Mouse (Mus musculus): Measurements from ENCODE around the gene Dlgap4. TPM values are rescaled to one million over a fixed set of nuclear protein-coding genes. Genes with fewer than 3 reads are reported as not detected.

Gene Dlgap4
- total RNA-seq, 2 experiments from 2014 or later, result 13.8 to 35.2 TPM

DNA sequence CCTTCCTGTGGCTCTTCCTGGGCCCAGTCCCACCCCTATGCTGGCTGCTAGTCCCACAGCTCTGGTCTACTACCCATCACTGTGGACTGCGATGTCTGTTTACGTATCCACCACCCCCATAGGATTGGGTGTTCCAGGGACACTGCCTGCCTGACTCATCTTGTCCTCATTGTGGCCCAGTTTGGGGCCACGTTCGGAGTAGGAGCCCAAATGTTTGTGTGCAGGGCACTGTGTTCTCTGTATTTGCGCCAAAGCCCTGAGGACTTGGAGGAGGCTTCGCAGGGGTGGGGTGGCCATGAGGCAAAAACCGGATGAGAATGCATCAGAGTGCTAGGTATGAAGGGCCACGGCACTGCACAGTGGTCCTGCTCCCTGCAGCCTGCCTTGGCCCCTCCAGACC, 44.0 kb downstream of the Dlgap4 start:
- no peak for ATAC-seq (ENCODE audit: poor library complexity, severe bottlenecking)

DNA sequence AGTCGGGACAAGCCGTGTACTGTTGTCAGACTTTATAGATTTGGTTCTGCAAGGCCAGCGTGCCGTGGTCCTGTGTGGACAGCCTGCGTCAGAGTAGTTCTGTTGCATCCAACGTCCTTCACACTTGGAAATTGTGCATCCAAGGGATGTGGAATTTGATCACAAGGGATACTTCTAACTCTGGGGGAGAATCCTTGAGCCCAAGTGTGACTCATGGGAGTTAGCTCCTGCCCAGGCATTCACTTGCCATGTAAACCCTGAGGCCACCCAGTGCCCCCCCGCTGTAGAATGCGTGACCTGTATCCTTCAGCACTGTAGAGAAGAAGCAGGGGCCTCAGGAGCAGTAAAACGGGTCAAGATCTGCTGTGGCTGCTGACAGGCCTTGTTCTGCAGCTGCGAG, 44.7 kb downstream of the Dlgap4 start:
- no peak for ATAC-seq (ENCODE audit: poor library complexity, severe bottlenecking)

GRCm38 (mm10) chr2:156658751-156659150, 45.2 kb downstream of the Dlgap4 start:
- no peak for ATAC-seq (ENCODE audit: poor library complexity, severe bottlenecking)

- no peak for ATAC-seq (ENCODE audit: poor library complexity, severe bottlenecking)
These were observed 46.5 kb downstream of the Dlgap4 start for GRCm38 (mm10) chr2:156659981-156660380.

GRCm38 (mm10) chr2:156663162-156663561, 49.7 kb downstream of the Dlgap4 start:
- ATAC-seq (ENCODE audit: poor library complexity, severe bottlenecking), result no peak

- no peak for ATAC-seq (ENCODE audit: poor library complexity, severe bottlenecking)
These were observed 50.9 kb downstream of the Dlgap4 start for GRCm38 (mm10) chr2:156664407-156664806.

GRCm38 (mm10) chr2:156664993-156665518, 51.6 kb downstream of the Dlgap4 start:
- ATAC-seq (ENCODE audit: poor library complexity, severe bottlenecking), result no peak

DNA sequence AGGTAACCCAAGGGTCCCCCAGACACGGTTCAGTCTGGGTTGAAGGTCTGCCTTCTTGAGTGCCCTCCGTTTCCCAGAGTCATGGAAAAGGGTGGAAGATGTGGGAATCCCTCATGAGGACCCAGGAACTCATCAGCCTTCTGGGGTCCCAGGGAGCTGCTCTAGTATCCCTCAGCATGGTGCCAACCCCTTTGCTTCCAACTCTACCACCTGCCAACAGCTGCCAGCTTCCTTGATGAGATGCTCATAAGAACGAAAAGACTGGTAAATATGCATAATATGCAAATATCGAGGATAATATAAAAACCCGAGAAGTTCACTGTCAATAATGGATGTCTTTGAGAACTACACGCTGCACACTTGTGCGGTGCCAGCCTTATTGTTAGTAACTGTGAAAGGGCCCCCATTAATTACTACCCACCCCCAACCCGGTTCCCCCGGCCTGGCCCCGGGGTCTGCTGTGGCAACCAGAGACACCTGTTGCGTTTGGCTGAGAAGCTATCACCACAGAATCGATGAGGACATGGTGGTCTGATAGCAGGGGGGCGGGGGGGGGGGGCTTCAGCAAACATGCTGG, 52.2 kb downstream of the Dlgap4 start:
- no peak for ATAC-seq (ENCODE audit: poor library complexity, severe bottlenecking)

GRCm38 (mm10) chr2:156666231-156666630, 52.7 kb downstream of the Dlgap4 start:
- ATAC-seq (ENCODE audit: poor library complexity, severe bottlenecking), result no peak

DNA sequence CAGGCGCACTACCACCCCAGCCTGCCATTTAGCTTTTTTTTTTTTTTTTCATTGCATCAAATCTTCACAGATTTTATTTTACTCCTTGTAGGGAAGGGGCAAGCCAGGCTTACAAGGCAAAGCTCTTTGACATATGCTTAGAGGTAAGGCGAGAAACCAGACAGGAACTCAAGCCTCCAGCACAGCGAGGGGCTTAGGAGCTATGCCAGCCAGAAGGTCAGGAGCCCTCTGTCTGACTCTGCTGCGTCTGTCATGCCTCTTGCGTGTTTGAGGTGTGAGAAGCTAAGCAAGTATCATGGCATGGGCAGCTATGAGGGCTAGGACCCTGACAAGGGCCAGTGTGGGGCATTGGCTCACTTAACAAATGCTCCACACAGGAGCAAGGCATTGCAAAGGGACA, 53.8 kb downstream of the Dlgap4 start:
- ATAC-seq (ENCODE audit: poor library complexity, severe bottlenecking), result no peak

DNA sequence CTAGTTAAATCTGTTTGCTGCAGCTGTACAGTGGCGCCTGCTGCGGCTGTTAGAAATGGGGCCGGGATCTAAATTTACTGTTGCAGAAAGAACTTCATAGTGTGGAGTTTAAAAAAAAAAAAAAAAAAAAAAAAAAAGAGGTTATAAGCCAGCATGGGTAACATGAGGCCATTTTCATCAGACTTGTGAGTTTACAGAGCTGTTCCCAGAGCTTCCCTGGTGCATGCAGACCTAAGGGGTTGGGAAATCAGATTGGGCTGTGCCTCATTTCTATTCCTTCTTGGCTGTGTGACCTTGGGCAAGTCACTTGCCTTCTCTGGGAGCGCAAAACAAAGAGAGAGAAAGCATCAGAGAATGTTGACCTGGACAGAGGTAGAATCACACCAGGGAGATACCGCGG, 55.1 kb downstream of the Dlgap4 start:
- ATAC-seq (ENCODE audit: poor library complexity, severe bottlenecking), result no peak

DNA sequence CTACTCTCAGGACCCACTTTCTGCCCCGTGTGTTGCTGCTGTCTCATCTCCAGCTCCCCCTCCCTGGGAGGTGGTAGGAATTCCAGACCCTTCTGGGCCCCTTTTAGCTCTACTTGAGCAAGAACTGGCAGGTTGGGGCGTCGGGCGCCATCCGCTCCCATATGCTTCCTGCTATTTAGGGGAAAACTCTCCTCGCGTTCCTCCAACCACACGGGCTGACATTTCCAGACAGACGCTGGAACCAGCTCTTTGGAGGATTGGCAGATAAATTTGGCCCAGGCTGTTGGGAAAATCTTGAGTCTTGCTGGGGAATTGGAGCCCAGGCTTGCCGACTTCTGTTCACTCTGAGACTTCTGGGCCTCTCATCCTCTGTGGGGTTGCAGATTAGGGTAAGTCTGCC, 59.8 kb downstream of the Dlgap4 start:
- no peak for ATAC-seq (ENCODE audit: poor library complexity, severe bottlenecking)

- no peak for ATAC-seq (ENCODE audit: poor library complexity, severe bottlenecking)
These were observed 60.6 kb downstream of the Dlgap4 start for GRCm38 (mm10) chr2:156673881-156674669.

DNA sequence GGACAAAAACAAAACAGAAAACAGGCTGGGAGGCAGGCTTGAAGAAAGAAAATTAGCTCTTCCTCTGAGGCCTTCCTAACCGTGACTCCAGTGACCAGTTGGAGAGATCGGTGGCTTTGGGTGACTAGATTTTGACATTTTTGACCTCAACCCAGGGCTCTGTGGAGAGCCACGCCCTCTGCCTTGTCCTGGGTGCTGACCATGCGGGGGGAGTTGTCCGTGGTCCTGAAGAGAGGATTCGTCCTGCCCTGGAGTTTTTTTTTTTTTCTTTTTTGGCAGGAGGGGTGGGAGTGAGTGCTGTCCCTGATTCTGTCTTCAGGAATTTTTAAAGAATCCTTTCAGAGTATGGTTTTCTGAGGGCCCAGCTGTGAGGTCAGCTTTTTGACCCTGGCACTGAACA, 63.4 kb downstream of the Dlgap4 start:
- ATAC-seq (ENCODE audit: poor library complexity, severe bottlenecking), result no peak

GRCm38 (mm10) chr2:156678112-156678511, 64.6 kb downstream of the Dlgap4 start:
- ATAC-seq (ENCODE audit: poor library complexity, severe bottlenecking), result no peak

DNA sequence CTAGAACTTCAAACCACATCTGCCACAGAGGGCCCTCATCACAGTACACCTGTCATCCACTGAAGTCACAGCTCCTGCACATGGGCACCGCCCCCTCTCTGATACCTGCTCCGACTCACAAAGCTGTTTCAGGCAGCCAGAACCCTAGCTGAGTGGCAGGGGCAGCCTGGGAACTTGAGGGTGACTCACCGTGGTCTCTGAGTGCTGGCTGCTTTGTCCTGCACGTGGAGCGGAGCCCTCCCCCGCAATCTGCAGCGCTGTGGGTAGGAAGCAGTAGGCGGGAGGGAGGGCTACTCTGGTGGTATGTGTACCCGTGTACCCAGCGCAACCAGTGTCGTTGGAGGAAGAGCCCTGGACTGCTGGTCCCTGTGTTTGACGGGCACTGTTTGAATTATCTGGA, 69.5 kb downstream of the Dlgap4 start:
- no peak for ATAC-seq (ENCODE audit: poor library complexity, severe bottlenecking)

DNA sequence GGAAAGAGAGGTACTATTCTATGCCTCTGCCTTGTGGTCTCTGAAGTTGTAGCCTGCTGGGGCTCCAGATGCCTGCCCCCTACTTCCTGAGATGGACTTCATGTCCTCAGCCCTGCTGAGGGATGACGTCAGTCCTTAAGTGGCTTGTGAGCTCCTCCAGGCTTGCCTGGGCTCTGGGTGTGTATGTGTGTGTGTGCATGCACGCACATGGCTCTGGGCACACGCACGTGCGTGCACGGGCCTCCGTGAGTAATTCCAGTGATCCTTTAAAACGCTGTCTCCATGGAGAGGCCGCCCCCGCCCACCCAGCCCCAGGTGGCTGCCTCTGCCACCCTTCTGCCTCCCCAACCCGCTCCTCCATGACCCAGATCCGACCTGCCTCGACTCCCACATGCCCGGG, 72.5 kb downstream of the Dlgap4 start:
- ATAC-seq (ENCODE audit: poor library complexity, severe bottlenecking), result no peak

GRCm38 (mm10) chr2:156686754-156687153, 73.2 kb downstream of the Dlgap4 start:
- no peak for ATAC-seq (ENCODE audit: poor library complexity, severe bottlenecking)

GRCm38 (mm10) chr2:156688604-156689003, 75.1 kb downstream of the Dlgap4 start:
- ATAC-seq (ENCODE audit: poor library complexity, severe bottlenecking), result no peak

DNA sequence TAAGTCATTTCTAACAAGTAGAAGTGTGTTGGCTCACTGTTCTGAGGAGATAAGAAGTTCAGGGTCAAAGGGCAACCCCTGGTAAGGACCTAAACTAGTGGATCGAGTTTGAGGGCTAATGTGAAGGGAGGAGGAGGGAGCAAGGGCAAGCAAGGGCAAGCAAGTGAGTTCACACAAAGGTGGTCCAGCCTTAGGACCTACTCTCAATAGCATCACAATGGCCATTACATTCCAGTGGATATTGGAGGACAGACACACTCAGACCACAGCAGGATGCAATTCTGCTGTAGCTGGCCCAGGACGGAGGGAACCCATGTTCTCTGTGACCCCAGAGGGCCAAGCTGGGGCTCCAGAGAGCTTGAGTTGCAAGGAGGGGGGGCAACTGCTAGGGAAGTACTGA, 77.3 kb downstream of the Dlgap4 start:
- ATAC-seq (ENCODE audit: poor library complexity, severe bottlenecking), result no peak

DNA sequence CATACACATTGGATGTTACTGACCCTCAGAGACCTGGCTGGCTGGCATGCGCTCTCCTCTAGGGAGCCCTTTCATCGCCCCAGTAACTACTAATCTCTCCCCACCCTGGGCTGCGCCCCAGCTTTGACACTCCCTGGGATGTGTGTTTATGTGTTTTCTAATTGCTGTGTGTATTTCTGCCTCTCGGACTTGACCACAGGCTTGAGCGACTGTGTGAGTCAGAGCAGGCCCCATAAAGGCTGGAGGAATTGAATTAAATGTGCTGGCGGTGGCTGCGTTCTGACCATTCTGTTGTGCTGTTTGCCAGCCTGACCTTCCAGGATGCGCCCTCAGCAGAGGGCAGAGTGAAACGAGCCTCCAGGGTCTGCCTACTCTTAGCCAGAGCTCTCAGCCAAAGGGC, 78.2 kb downstream of the Dlgap4 start:
- no peak for ATAC-seq (ENCODE audit: poor library complexity, severe bottlenecking)

- ATAC-seq (ENCODE audit: poor library complexity, severe bottlenecking), result no peak
These were observed 79.8 kb downstream of the Dlgap4 start for GRCm38 (mm10) chr2:156693241-156693807.

All from megakaryocyte, adult 5-6 weeks (primary cell).